Mouse (Mus musculus) regulatory T cell (primary cell): ENCODE measurements at regions not wholly inside any gene's neighbourhood (a gene's known extent, or its start where the extent isn't known, plus 50 kb on each side); places are given as distances from the start of the nearest gene placed in this dataset.
"Not testable (repeated sequence)": the region's sequence is repeated elsewhere in the genome, so short reads cannot be mapped to it uniquely, and the experiment has no call there.

Experiments
- in situ Hi-C: fragments of 300-600 bp; cut with MboI, MseI; formaldehyde crosslinking; loops from one replicate; pipeline ENCODE4 v1.15.1; 2025; ENCODE audit warnings: high pct_unique_total_duplicates

DNA sequence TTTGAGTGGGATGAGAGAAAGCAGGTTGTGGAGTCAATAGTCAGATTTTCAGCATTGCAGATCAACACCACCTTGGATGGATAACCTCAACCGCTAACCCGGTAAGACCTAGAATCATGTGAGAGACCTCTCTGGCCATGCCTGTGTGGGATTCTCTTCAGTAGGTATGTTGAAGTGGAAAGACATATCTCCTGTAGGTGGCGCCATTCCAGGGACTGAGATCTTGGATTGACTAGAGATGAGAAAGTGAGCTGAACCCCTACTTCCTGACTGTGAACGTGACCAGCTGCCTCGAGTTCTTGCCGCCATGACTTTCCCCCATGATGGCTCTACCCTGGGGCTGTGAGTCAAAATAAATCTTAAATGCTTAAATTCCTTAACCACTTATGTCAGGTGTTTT, 102.7 kb downstream of the Eva1a start:
- in situ Hi-C loops = no loop called here

DNA sequence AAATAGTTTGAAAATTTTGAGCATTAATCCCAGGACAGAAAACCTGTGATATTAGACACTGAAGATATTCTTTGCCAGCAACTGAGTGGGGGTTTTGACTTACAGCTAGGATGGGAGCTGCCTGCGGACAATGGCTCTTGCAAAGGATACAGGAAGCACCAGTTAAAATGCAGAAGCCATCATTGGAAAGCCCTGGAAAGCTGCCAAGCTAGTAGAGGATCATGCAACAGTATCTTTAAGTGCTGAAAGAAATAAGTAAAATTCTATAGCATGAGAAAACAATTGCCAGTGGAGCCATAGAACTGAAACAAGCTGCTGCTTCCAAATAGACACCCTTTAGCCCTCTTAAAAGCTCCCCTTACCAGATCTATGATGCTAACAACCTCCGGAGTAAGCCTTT, 109.2 kb downstream of the Eva1a start:
- in situ Hi-C loops = no loop called here

DNA sequence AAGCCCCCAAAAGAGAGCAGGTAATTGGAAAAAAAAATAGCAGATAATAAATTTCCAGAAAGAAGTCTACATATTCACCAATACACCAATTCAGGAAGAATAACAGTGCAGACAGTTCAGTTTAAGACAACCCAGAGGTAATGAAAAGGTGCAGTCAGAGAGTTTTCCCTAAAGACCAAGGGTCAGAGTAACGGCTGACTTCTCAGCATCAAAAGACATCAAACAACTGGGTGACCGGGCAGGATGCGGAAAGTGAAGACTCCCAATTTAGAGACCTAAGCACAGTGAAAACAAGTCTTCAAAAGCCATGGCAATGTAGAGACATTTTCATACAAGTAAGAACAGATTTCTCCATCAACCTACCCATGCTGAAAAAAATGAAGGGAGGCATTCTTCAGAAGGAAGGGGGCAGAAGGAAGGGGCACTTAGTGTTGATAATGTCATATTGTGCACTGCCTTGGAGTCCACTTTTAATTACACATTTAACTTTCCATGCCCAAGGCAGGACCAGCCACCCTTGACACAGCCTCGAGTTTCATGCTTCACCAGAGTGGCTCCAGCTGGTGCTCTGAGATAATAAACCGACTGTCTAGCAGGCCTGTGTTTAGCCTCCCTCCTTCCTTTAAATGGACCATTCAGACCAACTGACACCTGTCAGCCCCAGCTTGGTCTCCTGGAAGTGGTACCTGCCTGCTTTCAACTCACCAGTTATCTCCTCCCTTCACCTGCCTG, 129.7 kb downstream of the Eva1a start:
- in situ Hi-C loops = no loop called here

DNA sequence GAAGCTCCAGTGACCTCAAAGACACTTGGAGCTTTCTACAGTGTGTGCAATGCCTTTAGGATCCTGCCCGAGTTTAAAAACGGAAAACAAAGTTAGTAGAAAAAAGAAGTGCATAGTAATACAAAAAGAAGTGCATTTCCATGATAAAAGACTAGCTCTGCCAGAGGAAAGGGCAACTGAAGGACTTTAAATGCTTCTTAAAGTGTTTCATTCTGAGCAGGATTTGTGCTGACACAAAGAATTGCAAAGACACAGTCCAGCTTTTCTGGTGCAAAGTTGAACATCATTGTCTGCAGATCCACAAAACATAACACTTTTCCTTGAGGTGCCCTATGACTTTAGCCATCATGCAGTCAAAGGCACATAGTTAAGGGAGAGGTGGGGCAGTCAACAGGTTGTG, 134.1 kb downstream of the Eva1a start:
- in situ Hi-C loops = no loop called here

DNA sequence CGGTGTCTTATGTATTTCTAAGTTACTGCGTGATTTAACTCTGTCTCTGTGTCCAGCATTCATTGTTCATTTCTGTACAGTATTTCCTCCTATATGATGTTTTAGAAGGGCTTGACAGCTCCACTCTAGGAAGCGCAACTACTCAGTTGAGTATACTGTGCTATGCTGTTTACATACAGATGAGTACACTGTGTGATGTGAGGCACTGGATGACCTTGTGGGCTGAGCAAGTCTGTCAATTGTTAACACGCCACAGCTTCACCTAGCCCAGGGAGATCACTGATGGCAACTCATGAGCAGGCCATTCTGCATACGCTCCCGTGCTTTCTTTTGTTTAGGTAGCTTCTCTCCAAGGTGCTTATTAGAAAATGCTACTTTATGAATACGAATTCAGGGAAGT, 159.3 kb downstream of the Eva1a start:
- in situ Hi-C loops = no loop called here

DNA sequence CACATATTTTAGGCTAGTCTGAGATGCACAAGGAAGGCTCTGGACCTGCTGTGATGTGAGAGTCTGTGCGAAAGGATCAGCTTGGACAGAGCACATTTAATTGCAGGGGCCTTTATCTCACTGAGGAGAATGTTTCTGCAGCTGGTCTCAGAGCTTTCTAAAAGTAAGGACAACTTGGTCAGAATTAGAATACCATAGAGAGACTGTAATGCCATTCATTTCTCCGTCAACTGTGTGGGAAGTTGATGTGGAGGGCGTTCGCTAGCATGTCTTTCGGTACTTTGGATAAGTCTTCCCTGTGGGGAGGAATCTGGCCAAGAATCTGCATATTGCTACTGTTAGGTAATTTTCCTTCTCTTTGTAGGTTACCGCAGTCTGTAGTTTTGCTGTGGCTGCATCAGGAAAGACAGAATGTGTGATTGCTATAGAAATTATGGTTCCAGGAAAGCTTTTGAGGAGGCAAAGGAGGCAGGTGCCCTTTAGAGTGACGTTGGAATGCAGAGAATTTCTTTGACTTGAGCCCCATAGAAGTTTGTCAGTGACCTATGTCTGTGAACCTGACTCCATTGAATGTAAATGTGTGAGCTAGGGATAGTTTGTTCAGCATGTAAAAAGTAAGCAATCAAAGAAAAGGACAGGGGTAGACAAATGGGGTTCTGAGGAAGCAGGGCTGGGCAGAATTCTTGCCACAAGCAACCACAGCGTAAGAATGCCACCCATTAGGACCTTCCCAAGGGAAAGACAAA, 164.2 kb downstream of the Eva1a start:
- in situ Hi-C loops = no loop called here

DNA sequence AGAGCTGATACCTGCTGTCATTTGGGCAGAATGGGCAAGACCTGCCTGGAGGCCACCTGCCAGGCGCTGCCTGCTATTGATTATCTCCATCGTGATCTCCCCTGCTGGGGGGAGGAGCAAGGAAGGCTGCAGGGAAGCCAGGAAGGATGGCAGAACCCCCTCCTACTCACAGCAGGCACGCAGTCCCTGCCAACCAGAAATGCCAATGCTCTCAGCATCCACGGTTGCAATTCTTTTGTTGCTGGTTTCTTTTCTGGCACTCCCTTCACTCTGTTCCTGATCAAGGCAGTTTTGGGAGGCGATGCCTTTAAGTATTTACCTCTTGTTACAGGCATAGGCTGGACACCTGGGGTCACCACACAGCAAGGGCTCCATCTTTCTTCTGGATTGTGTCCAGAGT, 164.3 kb upstream of the Tacr1 start:
- in situ Hi-C loops = no loop called here

DNA sequence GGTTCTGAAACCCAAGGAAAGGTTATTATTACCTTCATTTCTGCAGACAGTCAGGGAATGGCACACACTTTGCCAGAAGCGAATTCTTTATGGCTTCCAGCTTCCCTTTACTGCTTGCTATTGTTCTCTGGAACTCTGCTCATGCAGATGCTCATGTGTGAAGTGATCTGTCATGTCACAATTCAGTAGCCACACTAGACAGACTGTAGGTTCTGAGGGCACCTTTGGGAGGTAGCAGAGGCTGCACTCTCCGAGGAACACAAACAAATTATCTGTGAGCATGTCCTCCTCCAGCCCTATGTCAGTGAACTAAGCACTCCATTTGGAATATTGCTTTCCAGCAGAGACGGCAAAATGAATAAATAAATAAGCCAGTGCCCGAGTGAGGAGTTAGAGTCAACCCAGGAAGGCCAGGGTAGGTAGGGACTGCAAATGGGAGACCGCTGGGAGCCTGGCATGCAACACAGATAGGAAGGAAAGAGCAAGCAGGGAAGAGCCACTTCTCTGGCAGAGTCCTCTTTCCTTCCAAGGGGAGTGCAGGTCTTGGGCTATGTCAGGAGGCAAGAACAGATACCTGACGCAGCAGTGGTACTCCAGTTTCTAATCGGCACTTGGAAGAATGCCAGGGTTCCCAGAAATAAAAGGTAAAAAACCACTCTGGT, 161.4 kb upstream of the Tacr1 start:
- in situ Hi-C loops = no loop called here

DNA sequence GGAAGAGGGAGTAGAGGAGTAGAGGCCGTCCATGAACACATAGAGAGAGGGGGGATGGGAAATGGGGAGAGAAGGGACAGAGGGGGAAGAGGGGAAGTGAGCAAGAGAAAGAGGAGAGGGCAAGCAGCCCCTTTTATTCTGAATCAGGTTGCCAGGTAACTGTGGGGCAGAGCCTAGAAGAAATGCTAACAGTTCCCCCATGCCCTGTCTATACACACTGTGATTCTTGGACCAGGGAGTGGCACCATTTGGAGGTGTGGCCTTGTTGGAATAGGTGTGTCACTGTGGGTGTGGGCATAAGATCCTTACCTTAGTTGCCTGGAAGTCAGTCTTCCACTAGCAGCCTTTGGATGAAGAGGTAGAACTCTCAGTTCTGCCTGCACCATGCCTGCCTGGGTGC, 154.5 kb upstream of the Tacr1 start:
- in situ Hi-C loops = not testable (repeated sequence)

DNA sequence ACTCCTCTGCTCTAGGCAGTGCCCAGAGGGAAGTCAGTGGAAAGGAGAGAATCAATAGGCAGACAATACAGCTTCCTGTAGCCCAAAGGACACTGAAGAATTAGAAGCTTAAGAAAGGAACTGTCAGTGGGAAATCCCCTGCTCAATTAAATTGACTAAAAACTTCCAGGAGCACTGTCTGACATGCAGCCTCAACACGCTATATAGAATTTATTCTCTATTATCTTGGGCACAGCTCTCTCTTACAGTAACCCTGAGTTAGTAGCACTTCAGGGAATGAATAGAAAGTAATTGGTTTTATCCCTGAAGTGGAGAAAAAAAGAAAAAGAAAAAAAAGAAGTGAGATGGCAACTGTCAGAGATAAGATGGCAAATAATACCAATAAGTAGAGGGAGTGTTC, 117.6 kb upstream of the Tacr1 start:
- in situ Hi-C loops = no loop called here

DNA sequence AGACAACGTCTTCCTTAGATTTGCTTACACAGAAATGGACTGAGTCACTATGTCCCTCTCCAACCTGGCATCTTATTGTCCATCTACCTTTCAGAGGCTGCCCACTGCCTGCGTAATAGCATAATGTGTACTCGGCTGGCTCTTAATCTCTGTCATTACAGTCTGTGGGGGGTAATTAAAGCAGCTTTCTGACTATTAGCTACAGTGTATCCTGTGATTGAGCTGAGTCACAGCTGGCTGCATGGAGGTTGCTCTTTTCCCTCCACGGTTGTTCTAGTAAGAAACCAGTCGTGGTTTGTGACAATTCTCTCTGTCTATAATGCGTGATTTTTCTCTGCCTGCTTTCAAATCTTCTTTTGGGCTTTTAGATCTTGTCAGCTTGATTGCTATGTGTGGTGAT, 116.9 kb upstream of the Tacr1 start:
- in situ Hi-C loops = no loop called here

DNA sequence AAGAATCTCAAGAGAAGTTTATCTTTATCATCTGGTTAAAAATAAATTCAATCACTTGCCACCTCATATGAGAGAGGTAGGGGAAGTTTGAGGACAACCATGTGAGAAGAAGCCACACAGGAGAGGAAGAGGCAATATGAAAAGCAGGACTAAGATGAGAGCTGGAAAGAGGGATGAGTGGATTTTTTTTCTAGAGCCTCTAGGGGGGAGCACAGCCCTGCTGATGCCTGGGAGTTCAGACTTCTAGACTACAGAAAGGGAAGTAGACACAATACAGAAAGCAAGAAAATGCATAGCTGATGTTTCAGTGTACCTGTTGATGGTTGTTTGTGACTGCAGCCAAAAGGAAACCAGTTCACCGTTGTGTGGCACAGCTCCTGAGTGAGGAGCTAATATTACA, 108.6 kb upstream of the Tacr1 start:
- in situ Hi-C loops = loop anchor here (10.0 kb wide), 1 partner anchor 1789 kb away; no protein-coding TSS in a partner anchor

DNA sequence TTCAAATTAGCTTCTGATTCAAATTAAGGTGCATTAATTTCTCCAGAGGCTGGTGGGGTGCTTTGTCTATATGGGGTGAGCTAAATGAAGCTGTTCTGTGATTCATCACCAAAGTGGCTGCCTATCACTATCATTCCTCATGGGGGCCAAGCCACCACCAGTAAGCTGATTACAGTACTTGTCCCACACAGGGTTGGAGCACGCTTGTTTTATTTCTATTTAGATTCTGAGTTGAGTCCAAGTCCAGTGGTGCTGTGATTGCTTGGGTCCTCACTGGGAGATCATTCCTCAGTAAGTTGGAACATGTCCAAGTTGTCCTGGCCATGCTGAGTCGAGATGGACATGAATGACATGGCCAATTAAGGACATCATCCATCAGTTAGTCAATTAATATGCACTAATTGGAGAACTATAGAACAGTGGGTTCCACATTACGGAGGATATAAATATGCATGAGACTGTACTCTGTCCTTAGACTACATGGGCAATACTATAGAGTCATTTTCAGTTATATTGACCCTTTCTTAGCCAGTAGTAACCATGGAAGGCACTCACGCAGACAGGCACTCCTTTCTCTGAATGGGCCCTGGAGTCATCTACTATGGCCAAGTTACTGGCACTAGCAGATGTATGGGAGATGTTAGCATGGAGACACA, 105.3 kb upstream of the Tacr1 start:
- in situ Hi-C loops = loop anchor here (10.0 kb wide), 1 partner anchor 1792 kb away; no protein-coding TSS in a partner anchor

DNA sequence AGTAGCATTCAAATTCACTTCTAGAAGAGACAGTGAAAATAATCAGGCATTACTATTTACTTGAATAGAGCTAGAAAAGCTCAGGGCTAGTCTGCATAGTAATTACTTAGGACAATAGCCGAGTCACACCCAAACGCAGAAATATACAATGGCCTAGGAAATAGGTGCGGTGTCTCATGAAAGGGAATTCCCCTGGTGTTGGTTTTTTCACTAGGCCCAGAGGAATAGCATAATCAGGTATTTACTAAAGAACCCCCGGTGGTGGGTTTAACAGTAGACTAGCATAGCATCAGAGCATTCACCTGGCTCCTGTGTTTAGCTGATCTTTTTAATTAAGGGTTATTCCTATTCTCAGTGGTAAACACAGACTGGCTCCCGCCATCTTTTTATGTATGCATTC, 99.9 kb upstream of the Tacr1 start:
- in situ Hi-C loops = not testable (repeated sequence)

DNA sequence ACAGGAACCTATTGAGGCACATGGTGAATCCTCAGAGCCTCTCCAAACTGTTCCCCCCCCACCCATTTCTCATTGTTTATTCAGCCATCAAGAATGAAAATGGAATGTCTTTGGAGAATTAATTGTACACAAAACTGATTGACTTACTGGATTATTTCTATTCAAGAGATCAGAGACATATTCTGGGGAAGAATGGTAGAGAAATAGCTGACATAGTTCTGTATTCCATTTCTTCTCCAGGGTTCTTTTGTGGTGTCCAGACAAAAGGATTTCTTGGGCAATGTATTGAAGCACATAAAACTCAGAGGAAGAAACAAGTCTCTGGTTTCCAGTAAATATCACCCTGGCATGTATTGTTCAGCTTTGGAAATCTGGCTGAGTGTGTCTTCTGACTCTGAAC, 88.4 kb upstream of the Tacr1 start:
- in situ Hi-C loops = no loop called here
